Mouse (Mus musculus) adipocyte (in vitro differentiated cells): ENCODE results near the gene Trit1.
"Not testable (repeated sequence)": the region's sequence is repeated elsewhere in the genome, so short reads cannot be mapped to it uniquely, and the experiment has no call there.

Experiments
- DNase-seq: peaks from one replicate; pipeline ENCODE4 v3.0.0-alpha.2; 2016; ENCODE audit warnings: low spot score

Trit1 gene

DNA sequence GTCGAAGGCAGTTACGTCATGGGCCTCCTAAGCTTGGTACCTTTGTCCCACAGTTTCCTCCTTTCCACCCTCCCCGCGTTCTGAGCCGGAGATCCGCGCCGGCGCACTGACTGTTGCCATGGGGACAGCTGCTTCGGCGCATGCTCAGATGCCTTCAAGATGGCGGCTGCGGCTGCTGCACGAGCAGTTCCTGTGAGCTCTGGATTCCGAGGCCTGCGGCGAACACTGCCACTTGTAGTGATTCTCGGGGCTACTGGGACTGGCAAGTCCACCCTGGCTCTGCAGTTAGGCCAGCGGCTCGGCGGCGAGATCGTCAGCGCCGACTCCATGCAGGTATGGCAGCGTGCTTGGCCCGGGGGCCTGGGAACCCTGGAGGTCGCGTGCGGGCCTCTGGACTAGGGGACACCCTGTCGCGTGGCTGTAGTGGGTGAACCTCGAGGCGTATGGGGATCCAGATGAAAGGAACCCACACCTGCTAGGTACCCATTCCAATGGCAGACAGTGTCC is at the start of gene Trit1:
TSS of gene Trit1 (plus strand) at position 147 of the 507 bp plus-strand sequence.
- peak; percentile 96 for DNase-seq

- DNase-seq, result no peak
These were observed 48.3 kb upstream of the Trit1 start for GRCm38 (mm10) chr4:122968106-122968505.

GRCm38 (mm10) chr4:122971191-122971590 is 45.2 kb upstream of the Trit1 start:
- peak; percentile 9 for DNase-seq

- DNase-seq, result no peak
These were observed 44.8 kb upstream of the Trit1 start for GRCm38 (mm10) chr4:122971646-122972045.

- DNase-seq, result no peak
These were observed 44.3 kb upstream of the Trit1 start for GRCm38 (mm10) chr4:122972056-122972455.

GRCm38 (mm10) chr4:122974976-122975520 is 41.3 kb upstream of the Trit1 start:
- no peak for DNase-seq

DNA sequence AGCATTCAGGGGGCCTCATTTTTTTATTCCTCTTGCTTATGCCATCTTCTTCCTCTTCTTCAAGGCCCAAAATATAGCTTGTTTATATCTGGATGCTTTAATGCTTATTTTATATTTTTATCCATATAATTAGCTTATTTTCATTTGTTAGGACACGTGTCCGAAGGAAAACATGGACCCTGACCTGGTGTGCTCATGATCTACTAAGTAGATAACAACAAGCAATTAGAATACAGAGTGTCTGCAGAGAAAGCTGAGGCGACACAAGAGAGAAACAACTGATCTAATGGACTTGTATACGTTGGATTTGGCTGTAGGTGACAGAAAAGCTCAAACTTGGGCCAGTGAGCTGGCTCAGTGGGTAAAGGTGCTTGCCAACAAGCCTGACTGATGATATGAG is 39.5 kb upstream of the Trit1 start:
- no peak for DNase-seq

- no peak for DNase-seq
These were observed 37.5 kb upstream of the Trit1 start for GRCm38 (mm10) chr4:122978850-122979249.

DNA sequence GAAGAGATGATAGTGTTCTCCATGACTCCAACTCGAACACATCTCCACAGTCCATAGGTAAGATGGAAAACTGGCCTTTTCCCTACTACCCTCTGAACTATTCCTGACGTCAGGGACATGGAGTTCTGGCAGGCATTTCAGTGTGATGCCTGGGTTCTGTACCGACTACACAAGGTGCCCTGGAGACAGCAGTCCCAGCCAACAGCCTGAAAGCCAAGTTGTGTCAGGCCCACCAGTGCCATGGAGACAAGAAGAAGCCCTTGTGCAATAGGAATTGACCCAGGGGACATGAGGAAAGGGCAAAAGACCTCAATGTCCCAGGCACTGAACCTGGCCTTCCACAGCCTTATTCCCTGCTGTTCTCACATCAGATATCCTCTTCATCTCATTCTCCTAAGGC is 36.6 kb upstream of the Trit1 start:
- no peak for DNase-seq

GRCm38 (mm10) chr4:122980684-122981083 is 35.7 kb upstream of the Trit1 start:
- no peak for DNase-seq

DNA sequence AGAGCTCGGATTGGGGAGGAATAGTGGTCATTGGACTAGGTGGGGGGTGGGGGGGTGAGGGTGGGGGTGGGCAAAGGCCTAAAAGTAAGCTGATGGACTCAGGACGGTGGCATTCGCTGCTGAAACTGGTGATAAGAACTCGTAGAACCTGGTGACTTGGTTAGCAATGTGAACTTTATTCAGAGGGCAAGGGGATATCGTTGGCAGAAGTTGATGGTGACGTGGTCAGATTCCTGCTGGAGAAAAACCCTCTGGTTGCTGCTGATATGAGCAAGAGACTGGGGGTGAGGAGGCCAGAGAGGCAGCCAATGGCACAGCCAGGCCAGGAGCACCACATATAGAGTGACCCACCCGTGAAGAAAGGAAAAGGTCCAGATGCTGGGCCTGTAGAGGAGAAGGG is 35.2 kb upstream of the Trit1 start:
- no peak for DNase-seq

- no peak for DNase-seq
These were observed 34.5 kb upstream of the Trit1 start for GRCm38 (mm10) chr4:122981930-122982329.

GRCm38 (mm10) chr4:122982537-122982936 is 33.9 kb upstream of the Trit1 start:
- no peak for DNase-seq

DNA sequence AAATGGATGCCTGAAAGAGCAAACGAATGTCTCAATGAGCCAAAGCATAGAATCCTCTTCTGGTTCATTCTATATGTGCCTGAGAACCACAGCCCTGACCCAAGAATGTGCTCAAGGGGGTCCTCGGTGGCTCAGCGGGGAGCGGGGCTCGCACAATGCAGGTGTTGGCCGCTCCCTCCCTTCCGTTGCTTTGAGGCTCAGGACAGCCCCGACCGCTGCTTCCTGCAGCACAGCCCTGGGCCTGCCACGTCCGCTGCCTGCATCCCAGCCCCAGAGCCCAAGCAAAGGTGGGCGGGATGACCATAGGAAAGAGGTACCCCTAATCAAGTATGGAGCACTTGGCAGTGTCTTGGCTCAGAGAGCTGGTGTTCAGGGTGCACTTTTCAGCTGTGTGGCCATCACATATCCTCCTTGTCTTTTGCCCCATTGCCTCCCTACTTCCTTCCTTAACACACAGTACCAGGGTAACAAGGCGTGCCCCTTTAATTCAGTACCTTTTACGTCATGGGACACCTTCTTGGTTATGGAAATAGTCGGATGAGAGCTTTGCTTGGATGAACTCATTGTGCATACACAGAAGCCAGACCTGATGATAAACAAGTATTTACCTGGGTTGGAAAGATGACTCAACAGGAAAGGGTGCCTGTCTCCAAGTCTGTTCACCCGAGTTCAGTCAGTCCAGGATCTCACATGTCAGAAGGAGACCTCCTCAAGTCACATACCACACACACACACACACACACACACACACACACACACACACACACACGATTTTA is 32.7 kb upstream of the Trit1 start:
- no peak for DNase-seq

DNA sequence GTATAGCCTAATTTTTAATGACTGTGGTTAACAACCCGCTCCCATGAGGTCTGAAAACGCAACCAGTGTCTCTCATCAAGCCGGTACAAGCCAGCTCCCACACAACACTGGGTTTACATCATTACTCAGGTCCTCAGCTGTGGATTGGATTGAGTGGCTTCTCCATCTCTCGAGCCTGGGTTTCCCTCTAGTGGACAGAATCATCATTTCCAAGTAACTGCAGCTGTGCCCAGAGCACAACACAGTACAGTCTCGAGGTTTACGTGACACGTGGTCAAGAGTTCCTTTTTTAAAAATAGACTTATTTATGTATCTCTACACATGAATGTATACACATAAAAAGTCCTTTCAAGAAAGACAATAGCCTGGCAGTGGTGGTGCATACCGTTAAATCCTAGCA is 31.3 kb upstream of the Trit1 start:
- DNase-seq, result peak; percentile 83

DNA sequence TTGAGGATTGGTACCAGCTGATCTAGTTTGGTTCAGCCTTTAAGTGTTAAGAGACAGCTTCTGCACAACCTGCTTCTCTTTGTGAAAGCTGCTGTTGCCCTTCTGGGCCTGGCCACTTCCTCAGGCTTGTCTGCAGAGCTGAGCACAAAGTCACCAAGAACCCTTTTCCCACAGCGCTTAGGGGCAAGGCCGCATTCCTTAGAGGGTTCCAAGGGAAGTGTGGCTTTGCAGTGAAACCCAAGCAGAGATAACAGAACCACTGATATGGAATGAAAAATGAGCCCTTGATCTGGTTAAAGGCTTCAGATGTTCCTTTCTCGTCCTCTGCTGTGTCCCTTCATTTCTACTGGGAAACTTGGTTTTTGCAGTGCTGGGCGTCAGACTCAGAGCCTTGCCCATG is 29.0 kb upstream of the Trit1 start:
- no peak for DNase-seq

DNA sequence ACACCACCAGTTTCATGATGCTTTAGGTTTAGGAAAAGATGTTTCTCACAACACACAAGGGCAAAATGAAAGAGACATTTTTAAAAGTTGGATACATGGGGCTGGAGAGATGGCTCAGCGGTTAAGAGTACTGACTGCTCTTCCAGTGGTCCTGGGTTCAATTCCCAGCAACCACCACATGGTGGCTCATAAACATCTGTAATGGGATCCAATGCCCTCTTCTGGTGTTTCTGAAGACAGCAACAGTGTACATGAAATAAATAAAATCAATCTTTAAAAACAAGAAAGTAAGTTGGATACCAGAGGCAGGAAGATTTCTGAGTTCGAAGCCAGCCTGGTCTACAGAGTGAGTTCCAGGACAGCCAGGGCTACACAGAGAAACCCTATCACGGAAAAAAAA is 28.4 kb upstream of the Trit1 start:
- not testable (repeated sequence) for DNase-seq

DNA sequence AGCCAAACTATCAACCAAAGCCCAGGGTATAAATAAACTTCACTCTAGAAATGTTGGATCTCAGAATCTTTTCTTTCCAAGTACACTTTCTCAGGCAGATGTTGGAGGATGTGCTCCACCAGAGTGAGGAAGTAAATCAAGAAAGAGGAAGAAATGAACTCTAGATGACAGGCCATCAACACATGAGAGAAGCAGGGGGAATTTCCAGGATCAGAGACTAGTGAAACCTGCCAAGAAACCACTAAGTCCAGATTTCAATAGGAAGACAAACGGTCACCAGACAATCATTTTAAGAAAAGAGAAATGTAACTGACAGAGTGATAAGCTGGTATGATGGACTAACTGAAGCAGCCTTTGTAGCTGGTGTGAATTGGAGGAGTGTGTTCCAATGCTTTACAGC is 25.2 kb upstream of the Trit1 start:
- no peak for DNase-seq

DNA sequence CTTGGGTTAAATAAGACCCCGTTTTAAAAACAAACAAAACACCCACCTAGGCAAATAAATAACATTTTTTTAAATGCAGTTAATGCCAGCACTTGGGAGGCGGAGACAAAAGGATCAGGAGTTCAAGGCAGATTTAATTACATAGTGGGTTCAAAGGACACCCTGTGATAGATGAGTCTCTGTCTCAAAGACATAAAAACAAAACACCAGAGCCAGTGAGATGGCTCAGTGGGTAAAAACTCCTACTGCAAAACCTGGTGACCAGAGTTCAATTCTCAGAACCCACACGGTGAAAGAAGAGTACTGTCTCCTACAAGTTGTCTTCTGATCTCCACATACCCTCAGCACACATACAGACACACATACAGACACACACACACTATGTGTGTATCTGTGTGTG is 24.1 kb upstream of the Trit1 start:
- no peak for DNase-seq

DNA sequence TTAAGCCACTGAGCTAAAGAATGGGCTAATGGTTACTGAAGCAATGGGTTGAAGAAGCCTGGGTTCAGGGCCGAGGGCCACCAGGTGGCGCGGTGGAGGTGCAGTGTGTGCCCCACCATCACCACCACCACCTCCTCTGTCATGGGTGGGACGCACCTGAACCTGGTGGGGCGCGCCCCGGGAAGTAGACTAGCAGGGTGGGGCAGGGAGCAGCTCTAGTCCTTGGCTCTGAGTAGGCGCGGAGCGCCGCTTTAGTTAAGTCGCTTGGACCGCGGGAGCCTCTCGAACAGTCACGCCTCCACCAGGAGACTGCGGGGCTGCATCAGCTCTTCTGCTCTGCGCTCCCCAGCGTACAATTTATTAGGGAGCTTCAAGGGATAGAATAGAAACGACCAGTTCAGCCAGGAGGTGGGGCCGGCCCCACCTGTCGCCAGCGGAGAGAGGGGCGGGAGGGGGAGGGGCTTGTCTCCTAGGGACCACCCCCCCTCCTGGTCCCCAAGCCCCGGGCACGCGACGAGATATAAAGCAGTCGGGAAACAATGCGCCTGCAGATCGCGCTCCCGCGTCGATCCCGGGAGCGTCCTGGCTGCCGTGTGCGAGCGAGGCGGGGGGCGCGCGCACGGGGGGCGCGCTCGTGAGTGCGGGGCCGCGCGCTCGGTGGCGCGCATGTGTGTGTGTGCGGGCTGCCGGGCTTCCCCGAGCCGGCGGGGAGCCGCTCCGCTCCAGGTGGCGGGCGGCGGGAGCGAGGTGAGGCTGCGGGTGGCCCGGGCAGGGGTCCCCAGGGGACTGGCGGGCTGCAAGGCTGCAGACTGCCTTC is 20.8 kb upstream of the Trit1 start, which contains the start of gene Mycl:
TSS of gene Mycl (plus strand) at position 249 of the 817 bp plus-strand sequence.
- peak; percentile 60 for DNase-seq

- no peak for DNase-seq
These were observed 20.2 kb upstream of the Trit1 start for GRCm38 (mm10) chr4:122996221-122996617.

- DNase-seq, result no peak
These were observed 19.6 kb upstream of the Trit1 start for GRCm38 (mm10) chr4:122996618-122997381.
